Mouse (Mus musculus) heart, postnatal 0 days (tissue): Measurements from ENCODE around the gene Rlbp1. TPM values are rescaled to one million over a fixed set of nuclear protein-coding genes. Genes with fewer than 3 reads are reported as not detected.

ENCODE experiments used
- ATAC-seq: fragments of 200-750 bp; cut with Nextera tagmentation; 2 replicates; pipeline ENCODE4 v1.8.0; 2017; ENCODE audit warnings: low read depth, moderate number of reproducible peaks, moderate library complexity; ENCODE audit not compliant: insufficient read depth
- DNase-seq: peaks from one replicate; pipeline ENCODE4 v3.0.0-alpha.2; 2016; ENCODE audit warnings: low spot score
- H3K27ac ChIP-seq: fragments of 300-500 bp; sonication (generic); 2 replicates; pipeline ENCODE4 v1.5.1; 2014; ENCODE audit warnings: low read depth, mild to moderate bottlenecking
- H3K27me3 ChIP-seq: fragments of 300-500 bp; sonication (generic); 2 replicates; pipeline ENCODE4 v1.6.1; 2014; ENCODE audit warnings: low read length, mixed read lengths; ENCODE audit not compliant: control insufficient read depth, insufficient read depth
- H3K36me3 ChIP-seq: fragments of 300-500 bp; sonication (generic); replicated peaks from 2 replicates; pipeline ENCODE4 v1.6.1; 2014; ENCODE audit warnings: low read length, mixed read lengths; ENCODE audit not compliant: control insufficient read depth, insufficient read depth
- H3K4me1 ChIP-seq: fragments of 300-500 bp; sonication (generic); 2 replicates; pipeline ENCODE4 v1.6.1; 2014; ENCODE audit warnings: antibody characterized with exemption; ENCODE audit not compliant: control insufficient read depth, insufficient read depth
- H3K4me2 ChIP-seq: fragments of 300-500 bp; sonication (generic); 2 replicates; pipeline ENCODE4 v1.6.1; 2014; ENCODE audit warnings: low read depth, mild to moderate bottlenecking, low read length, moderate library complexity
- H3K4me3 ChIP-seq: fragments of 300-500 bp; sonication (generic); 2 replicates; pipeline ENCODE4 v1.5.1; 2014; ENCODE audit warnings: low read depth, low read length
- H3K9ac ChIP-seq: fragments of 300-500 bp; sonication (generic); replicated peaks from 2 replicates; pipeline ENCODE4 v1.6.1; 2014; ENCODE audit warnings: low read depth, low read length, mixed read lengths
- H3K9me3 ChIP-seq: fragments of 300-500 bp; sonication (generic); replicated peaks from 2 replicates; pipeline ENCODE4 v1.6.1; 2016; ENCODE audit warnings: low read length; ENCODE audit not compliant: control insufficient read depth
- CTCF ChIP-seq: IDR thresholded peaks from 2 replicates; pipeline ENCODE4 v1.5.1; 2016; ENCODE audit warnings: antibody characterized with exemption, control low read depth, low read depth
- EP300 ChIP-seq: IDR thresholded peaks from 2 replicates; pipeline ENCODE4 v1.6.1; 2016; ENCODE audit warnings: antibody characterized with exemption, low read depth
- WGBS: fragments of 180-500 bp; shearing (Covaris S2); extraction: QIAGEN DNeasy Blood & Tissue Kit; methylation state at CpG from one replicate; pipeline ENCODE4 v1.1.7; 2014; 5-methylcytosine and 5-hydroxymethylcytosine counted together
- polyA plus RNA-seq: library from polyadenylated mRNA; unstranded; fragments of >200 nt; fragmentation: Nextera tagmentation; extraction: Ambion mirVana; gene quantifications from 2 replicates; pipeline ENCODE4 v1.2.1, GENCODE M21; 2015
- total RNA-seq: library from RNA; depleted of rRNA; stranded (reverse); fragments of >200 nt; gene quantifications from 2 replicates; pipeline ENCODE4 v1.2.3, GENCODE M21; 2014; ENCODE audit warnings: low replicate concordance

Gene Rlbp1
- total and polyA plus RNA-seq, 2 experiments from 2014 or later, result not detected

DNA sequence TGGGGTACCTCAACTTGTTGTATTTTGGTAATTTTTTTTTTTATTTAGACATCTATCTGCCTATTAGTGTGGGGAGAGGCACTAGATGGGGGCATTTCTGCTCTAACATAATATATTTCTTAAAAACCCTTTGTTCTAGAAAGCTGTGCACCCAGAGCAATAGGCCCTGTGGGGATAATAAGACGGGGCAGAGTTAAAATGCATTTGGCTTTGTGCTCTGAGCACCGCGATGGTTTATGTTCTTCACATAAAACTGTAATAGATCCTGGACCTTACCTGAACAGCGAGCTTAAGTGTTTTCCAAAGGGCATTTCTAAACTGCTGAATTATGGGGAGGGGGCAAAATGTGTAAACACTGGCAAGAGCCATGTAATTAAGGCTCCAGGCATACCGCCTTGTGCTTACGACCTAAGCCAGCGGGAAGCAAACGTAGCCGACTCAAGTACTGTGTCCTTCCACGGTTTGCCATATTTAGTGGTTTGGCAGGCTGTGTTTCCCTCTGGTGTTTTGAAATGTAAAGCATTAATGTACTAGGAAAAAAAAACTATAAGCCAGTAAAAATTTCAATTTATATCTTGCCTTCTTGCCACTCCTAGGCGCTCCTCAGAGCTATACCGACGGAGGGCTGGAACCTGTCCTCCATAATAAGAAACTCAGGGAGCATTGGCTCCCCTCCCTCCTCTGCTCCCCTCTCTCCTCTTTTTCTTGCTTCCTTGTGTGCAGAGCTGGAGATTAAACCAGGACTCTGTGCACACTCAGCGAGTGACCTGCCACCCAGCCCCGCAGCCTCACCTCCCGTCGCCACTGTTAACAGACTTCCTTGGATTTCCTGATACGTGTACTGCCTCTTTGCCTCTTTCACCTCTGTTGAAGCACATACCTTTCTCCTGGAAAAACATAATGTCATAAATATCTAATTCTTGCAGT is 27.9 kb upstream of the Rlbp1 start:
- H3K36me3 ChIP-seq, result no peaks in the 10 kb centered on the region; the same call in 1 of the 2 replicates
- H3K4me3 ChIP-seq, result no peak overlapping the region
- H3K27ac ChIP-seq, result no peak overlapping the region
- WGBS, result 87% methylated on average over 18 of the region's 18 CpGs
- ATAC-seq, result no peak
- DNase-seq, result no peak
- H3K9me3 ChIP-seq, result no peaks in the 10 kb centered on the region
- no peak overlapping the region for H3K9ac ChIP-seq
- TF ChIP-seq CTCF (no peak), EP300 (no peak)
- H3K27me3 ChIP-seq, result no peaks in the 10 kb centered on the region
- H3K4me2 ChIP-seq, result no peak overlapping the region
- no peaks in the 10 kb centered on the region for H3K4me1 ChIP-seq

GRCm38 (mm10) chr7:79400296-79400695 is 13.4 kb upstream of the Rlbp1 start:
- TF ChIP-seq EP300 (no peak), CTCF (no peak)
- H3K4me1 ChIP-seq, result no peaks in the 10 kb centered on the region
- no peak overlapping the region for H3K9ac ChIP-seq
- ATAC-seq (no peak), DNase-seq (no peak)
- no peak overlapping the region for H3K27ac ChIP-seq
- H3K27me3 ChIP-seq, result no peaks in the 10 kb centered on the region
- no peak overlapping the region for H3K4me3 ChIP-seq
- no peaks in the 10 kb centered on the region for H3K9me3 ChIP-seq
- 0 out of 2 replicates have a peak, but pooled peaks cover 3% of the 10 kb centered on the region for H3K36me3 ChIP-seq
- no peak overlapping the region for H3K4me2 ChIP-seq
- 77% methylated on average over 3 of the region's 3 CpGs for WGBS

DNA sequence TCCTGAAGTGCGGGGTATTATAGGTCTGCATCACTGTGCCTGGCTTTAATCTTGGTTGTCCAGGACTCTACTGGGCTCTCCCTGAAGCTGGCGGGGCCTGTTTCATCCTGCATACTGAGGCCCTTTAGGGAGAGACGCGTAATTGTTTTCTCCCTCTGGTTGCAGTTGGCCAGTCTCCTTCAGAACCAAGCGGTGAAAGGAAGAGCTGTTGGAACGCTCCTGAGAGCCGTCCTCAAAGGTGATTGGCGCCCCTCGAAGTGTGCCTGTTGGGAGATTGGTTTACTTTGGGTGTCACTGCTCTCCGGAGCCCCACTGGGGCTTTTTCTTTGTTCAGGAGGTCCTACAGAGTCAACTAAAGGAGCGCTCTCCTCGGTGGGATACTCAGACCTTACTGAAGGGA is 12.1 kb upstream of the Rlbp1 start:
- ATAC-seq (no peak), DNase-seq (no peak)
- Histone ChIP-seq H3K36me3 (0 out of 2 replicates have a peak, but pooled peaks cover 3% of the 10 kb centered on the region), H3K27me3 (no peaks in the 10 kb centered on the region), H3K27ac (no peak overlapping the region), H3K4me3 (no peak overlapping the region), H3K9ac (no peak overlapping the region), H3K4me2 (no peak overlapping the region), H3K9me3 (no peaks in the 10 kb centered on the region), H3K4me1 (no peaks in the 10 kb centered on the region)
- WGBS, result 72% methylated on average over 12 of the region's 12 CpGs
- no peak for TF ChIP-seq CTCF
- TF ChIP-seq EP300, result no peak

DNA sequence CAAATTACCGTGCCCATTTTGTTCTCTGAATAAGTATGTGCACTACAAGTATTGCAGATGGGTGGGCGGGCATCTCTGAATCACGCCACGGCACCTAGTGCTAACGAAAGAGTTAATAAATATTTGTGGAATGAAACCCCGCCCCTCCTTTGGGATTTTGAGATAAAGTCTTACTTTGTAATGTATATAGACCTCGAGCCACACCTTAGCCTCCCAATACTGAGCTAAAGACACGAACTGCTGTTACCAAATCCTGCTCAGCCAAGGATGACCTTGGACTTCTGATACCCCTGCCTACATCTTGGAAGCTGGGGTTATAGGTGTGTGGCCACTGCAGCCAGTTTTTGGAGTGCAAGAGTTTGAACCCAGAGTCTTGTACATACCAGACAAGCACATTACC is 11.6 kb upstream of the Rlbp1 start:
- H3K4me1 ChIP-seq, result no peaks in the 10 kb centered on the region
- TF ChIP-seq EP300 (no peak), CTCF (no peak)
- H3K4me2 ChIP-seq, result no peak overlapping the region
- no peak for DNase-seq
- no peaks in the 10 kb centered on the region for H3K36me3 ChIP-seq
- H3K27me3 ChIP-seq, result no peaks in the 10 kb centered on the region
- no peak overlapping the region for H3K4me3 ChIP-seq
- no peaks in the 10 kb centered on the region for H3K9me3 ChIP-seq
- H3K27ac ChIP-seq, result no peak overlapping the region
- WGBS, result 80% methylated on average over 8 of the region's 8 CpGs
- no peak for ATAC-seq
- H3K9ac ChIP-seq, result no peak overlapping the region

DNA sequence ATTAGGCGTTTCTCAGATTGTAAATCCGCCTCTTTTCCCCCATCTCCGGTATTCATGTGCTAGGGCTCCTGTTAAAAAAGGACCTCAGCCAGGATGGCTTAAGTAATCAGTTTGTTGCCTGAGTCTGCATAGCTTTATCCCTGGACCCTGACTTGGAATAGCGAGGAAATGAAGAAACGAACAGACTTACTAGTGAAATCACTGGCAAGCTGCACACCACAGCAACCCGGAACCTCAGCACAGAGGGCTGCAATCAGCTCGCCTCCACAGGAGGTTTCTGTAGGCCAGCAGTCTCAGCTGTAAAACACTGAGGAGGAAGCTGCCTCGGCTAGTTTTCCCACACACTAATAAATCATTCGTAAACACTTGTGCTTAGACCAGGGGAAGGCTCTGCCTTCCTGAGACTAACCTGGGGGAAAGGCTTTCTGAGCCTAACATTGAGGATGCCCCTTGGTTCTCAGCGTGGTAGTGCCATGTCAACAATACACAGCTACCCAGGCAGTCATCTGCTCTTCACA is 10.7 kb upstream of the Rlbp1 start:
- H3K4me2 ChIP-seq, result no peak overlapping the region
- no peak for ATAC-seq
- no peak for DNase-seq
- H3K27ac ChIP-seq, result no peak overlapping the region
- H3K27me3 ChIP-seq, result no peaks in the 10 kb centered on the region
- H3K4me1 ChIP-seq, result no peaks in the 10 kb centered on the region
- H3K4me3 ChIP-seq, result no peak overlapping the region
- 81% methylated on average over 10 of the region's 10 CpGs for WGBS
- H3K36me3 ChIP-seq, result no peaks in the 10 kb centered on the region
- no peak overlapping the region for H3K9ac ChIP-seq
- H3K9me3 ChIP-seq, result no peaks in the 10 kb centered on the region
- TF ChIP-seq EP300 (no peak), CTCF (no peak)

GRCm38 (mm10) chr7:79395186-79395585 is 8.3 kb upstream of the Rlbp1 start:
- no peaks in the 10 kb centered on the region for H3K9me3 ChIP-seq
- TF ChIP-seq EP300 (no peak), CTCF (no peak)
- no peaks in the 10 kb centered on the region for H3K27me3 ChIP-seq
- H3K36me3 ChIP-seq, result no peaks in the 10 kb centered on the region
- ATAC-seq, result no peak
- 84% methylated on average over 7 of the region's 7 CpGs for WGBS
- no peak overlapping the region for H3K27ac ChIP-seq
- no peaks in the 10 kb centered on the region for H3K4me1 ChIP-seq
- H3K4me2 ChIP-seq, result no peak overlapping the region
- no peak overlapping the region for H3K9ac ChIP-seq
- no peak overlapping the region for H3K4me3 ChIP-seq
- DNase-seq, result no peak
